Mouse (Mus musculus) neutrophil, adult 5-6 weeks (primary cell): ENCODE results near the gene Tmx4. TPM values are rescaled to one million over a fixed set of nuclear protein-coding genes. Genes with fewer than 3 reads are reported as not detected.

Experiments used
- ATAC-seq: fragments of 151-379, 151-347 bp; 2 replicates; pipeline ENCODE4 v1.8.0; 2017; ENCODE audit warnings: mild to moderate bottlenecking, moderate TSS enrichment; ENCODE audit not compliant: insufficient number of reproducible peaks, poor library complexity, low FRiP score, severe bottlenecking; ENCODE audit errors: extremely low read depth
- total RNA-seq: library from RNA; stranded (forward); fragments of 200-1000 nt; gene quantifications from 2 replicates; pipeline ENCODE4 v1.2.3, GENCODE M21; 2017

Tmx4 gene
- total RNA-seq, 1 experiment from 2014 or later = 46.8 TPM

DNA sequence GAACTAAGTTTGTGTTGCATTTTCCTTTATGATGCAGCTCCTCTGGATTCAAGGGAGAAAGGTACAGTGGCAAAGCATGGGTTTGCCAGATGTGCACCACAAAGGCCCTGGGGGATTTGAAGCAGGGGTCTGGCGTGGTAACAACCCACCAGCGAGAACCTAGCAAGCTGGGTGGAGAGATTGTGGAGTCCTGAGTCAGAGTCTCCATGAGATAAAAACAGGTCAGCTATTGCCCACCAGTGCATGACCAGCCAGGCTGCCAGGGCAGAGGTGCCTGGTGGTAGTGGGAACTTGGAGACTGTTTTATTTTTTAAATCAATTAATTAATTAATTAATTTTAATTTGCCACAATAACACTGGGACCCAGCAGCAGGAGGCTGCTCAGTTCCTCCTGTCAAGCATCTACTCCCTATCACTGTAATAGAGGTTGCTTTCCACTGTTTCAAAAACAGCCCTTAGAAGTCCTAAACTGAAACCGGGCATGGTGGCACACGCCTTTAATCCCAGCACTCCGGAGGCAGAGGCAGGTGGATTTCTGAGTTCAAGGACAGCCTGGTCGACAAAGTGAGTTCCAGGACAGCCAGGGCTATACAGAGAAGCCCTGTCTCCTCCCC is 52.8 kb downstream of the Tmx4 start:
- ATAC-seq = no peak

DNA sequence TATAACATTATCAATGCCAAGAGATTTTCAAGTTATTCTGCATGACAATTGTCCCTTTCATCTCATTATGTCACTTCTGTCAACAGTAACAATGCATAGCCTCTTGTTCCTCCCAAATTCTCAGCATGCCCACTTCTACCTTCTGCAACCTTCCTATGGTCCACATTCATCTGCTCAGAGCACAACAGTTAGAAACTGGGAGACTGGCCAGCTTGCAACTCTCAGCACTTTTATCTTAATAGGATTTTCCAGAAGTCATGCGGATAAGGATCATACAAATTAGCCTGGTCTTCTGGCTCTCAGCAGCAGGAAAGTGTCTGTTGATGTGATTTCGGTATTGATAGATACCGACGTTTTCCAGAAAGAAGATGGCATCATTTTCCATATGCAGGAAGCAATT is 58.7 kb downstream of the Tmx4 start:
- ATAC-seq = no peak

DNA sequence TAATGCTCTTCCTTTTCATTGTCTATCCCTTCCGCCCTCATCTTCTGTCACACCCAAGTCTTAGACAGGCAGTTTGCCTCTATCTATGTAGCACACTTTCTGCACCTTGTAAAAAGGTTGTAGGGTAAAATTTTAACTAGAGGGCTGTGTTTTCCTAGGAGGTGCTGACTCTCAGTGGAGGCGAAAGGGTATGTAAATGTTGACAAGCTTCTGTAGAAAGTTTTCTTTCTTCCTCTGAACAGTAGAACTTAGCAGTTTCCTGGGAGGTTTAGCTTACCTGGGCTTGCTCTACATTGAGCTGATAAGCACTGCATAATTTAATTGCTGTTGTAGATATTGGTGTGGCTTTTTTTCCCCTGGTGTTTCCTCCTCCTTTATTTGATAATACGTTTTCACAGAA is 84.5 kb downstream of the Tmx4 start:
- ATAC-seq = no peak

DNA sequence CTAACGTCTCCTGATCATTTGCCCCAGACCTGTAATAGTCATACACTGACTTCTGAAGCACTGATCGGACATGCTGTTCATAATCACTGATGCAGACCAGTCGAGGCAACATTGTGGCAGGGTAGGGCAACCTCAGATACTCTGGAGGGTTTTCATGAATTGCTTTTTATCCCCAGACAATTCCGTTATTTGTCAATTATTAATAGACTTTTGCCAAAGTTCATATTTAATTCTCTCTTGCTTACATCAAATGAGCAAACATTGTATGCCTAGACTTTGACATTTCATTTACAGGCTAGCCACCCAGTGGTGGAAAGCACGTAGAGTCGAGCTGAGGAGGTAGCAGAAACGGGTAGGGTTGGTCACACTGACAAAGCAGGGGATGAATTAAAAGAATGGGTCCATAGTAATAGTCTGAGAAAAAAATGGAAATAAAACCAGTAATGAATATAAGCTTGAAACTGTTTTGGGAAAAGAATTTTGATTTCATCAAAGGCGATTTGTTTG is 89.7 kb downstream of the Tmx4 start, which contains the start of gene Hao1:
Gene Hao1 (minus strand): TSS at position 148 of the 507 bp plus-strand sequence.
- ATAC-seq = no peak

DNA sequence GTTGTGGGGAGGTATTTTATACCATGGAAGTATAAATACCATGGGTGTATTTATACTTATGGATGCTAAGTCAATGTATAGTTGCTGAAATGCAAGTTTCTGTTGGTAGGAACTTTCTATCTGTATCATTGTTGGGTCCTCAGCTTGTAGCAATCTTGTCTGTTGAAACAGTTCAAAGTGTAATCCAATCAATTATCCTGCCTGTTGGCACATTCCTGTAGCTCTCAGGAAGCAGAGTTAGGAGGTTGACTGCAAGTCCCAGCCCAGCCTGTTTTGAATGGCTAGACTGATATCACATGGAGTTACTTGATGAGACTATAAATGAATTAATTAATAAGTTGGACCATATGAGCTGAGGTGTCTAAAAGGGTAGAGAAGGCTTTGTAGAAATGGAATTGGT is 91.6 kb downstream of the Tmx4 start:
- ATAC-seq = no peak

DNA sequence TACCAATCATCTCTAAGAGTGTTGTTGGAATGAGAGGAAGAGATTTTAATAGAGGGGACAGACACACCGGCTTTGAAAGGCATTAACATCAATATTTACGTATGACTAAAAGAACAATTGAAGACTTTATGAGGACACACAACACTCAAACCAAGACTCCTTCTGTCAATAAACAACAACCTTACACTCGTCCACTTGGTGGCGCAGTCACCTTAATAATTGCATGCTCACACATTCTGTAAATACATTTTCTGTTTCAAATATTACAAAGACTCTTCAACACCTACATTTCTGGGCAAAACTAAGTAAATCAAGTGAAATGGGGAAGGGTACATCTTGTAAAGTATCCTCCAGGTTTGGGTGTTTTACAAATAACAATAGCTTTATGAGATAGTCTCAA is 94.2 kb downstream of the Tmx4 start:
- no peak for ATAC-seq

DNA sequence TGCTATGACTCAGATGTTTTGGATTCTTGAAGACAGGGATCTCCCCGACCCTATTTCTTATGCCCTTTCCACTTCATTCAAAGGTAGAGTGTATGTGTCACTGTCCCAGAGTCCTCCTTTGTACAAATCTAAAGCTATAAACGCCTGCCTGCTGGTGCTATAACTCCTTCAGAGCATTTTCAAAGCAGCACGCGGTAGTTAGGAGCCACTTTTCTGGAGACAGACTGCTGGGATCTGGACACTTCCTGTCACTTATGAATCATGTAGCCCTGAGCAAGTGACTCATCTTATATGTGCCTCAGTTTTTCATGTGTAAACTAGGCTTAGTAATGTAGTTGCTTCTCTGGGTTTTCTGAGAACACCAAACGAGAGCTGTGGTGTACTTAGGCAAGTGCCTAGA is 98.8 kb downstream of the Tmx4 start:
- ATAC-seq = no peak

DNA sequence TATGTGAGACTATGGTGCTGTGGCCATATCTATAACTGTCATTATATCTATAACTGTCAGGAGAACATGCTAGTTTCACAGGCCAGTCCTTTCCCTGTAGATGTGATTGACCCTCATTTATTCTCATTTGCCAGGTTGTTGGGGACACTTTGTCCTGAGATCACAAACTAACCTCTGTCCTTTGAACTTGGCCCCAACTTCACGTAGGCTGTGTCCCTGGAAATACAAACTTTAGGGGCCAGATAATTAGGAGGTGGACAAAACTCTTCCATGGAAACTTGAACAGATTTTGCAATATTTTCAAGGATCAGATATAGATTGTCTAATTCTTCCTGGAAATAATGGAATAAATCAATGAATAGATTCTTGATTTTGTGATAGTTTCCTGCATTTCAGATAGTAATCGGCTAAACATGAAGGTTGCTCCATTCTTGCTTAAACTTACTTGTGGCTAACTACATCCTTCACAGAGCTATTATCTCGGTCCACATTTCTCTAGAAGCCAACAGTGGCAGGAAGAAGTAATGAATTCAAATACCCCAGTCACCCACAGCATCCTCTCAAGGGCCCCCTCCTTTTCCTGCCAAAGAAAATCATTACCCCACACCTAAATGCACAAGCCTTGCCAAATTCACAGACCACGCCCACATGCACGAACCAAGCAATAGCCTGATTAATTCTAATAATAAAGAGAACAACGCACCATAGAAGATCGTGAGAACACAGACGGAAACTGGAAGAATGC is 99.5 kb downstream of the Tmx4 start:
- no peak for ATAC-seq

Other genes with a start within 250 kb of the Tmx4 start
- not detected in 2 replicates for gene Hao1, start 89.8 kb downstream of the Tmx4 start, total RNA-seq
- gene Plcb1, start 141.9 kb upstream of the Tmx4 start, total RNA-seq = 2.2 and 2.3 TPM in 2 replicates